Mouse (Mus musculus) forebrain, postnatal 0 days (tissue): ENCODE measurements around the gene Hivep3. TPM values are rescaled to one million over a fixed set of nuclear protein-coding genes. Genes with fewer than 3 reads are reported as not detected.
A peak's percentile ranks its signal among the peaks of the same experiment; 100 is the strongest.

Source experiments
- ATAC-seq: fragments of 200-750 bp; cut with Nextera tagmentation; 2 replicates; pipeline ENCODE4 v1.8.0; 2017; ENCODE audit warnings: mild to moderate bottlenecking, moderate library complexity
- DNase-seq: peaks from one replicate; pipeline ENCODE4 v3.0.0-alpha.2; 2015
- H3K27ac ChIP-seq: fragments of 300-500 bp; sonication (generic); 2 replicates; pipeline ENCODE4 v1.5.1; 2014; ENCODE audit warnings: low read depth, mild to moderate bottlenecking, antibody characterized with exemption, low read length, moderate library complexity, mixed read lengths
- H3K27me3 ChIP-seq: fragments of 300-500 bp; sonication (generic); 2 replicates; pipeline ENCODE4 v1.6.1; 2014; ENCODE audit warnings: mild to moderate bottlenecking, low read length, mixed read lengths; ENCODE audit not compliant: insufficient read depth
- H3K36me3 ChIP-seq: fragments of 300-500 bp; sonication (generic); 2 replicates; pipeline ENCODE4 v1.6.1; 2014; ENCODE audit warnings: mild to moderate bottlenecking, moderate library complexity; ENCODE audit not compliant: insufficient read depth
- H3K4me1 ChIP-seq: fragments of 300-500 bp; sonication (generic); 2 replicates; pipeline ENCODE4 v1.6.1; 2014; ENCODE audit warnings: antibody characterized with exemption; ENCODE audit not compliant: insufficient read depth
- H3K4me2 ChIP-seq: fragments of 300-500 bp; sonication (generic); 2 replicates; pipeline ENCODE4 v1.6.1; 2014; ENCODE audit warnings: low read depth, mild to moderate bottlenecking, moderate library complexity
- H3K4me3 ChIP-seq: fragments of 300-500 bp; sonication (generic); 2 replicates; pipeline ENCODE4 v1.5.1; 2014; ENCODE audit warnings: low read depth, low read length, mixed read lengths
- H3K9ac ChIP-seq: fragments of 300-500 bp; sonication (generic); 2 replicates; pipeline ENCODE4 v1.6.1; 2014; ENCODE audit warnings: mild to moderate bottlenecking
- H3K9me3 ChIP-seq: fragments of 300-500 bp; sonication (generic); 2 replicates; pipeline ENCODE4 v1.6.1; 2016; ENCODE audit warnings: low read length
- CTCF ChIP-seq: sonication (generic); IDR thresholded peaks from 2 replicates; pipeline ENCODE4 v1.5.1; 2016; ENCODE audit warnings: antibody characterized with exemption, control low read depth, low read depth
- WGBS: fragments of 180-500 bp; shearing (Covaris S2); extraction: QIAGEN DNeasy Blood & Tissue Kit; methylation state at CpG from one replicate; pipeline ENCODE4 v1.1.7; 2014; 5-methylcytosine and 5-hydroxymethylcytosine counted together
- polyA plus RNA-seq: library from polyadenylated mRNA; unstranded; fragments of >200 nt; fragmentation: Nextera tagmentation; extraction: Ambion mirVana; gene quantifications from 2 replicates; pipeline ENCODE4 v1.2.1, GENCODE M21; 2015
- total RNA-seq: library from RNA; depleted of rRNA; stranded (reverse); fragments of >200 nt; gene quantifications from 2 replicates; pipeline ENCODE4 v1.2.3, GENCODE M21; 2014

The Hivep3 gene
- total and polyA plus RNA-seq, 2 experiments from 2014 or later = 16.9 to 21.3 TPM

- no peak overlapping the region for H3K4me3 ChIP-seq
- H3K4me1 ChIP-seq = peaks cover 3% of the 10 kb centered on the region; the same call in 1 of the 2 replicates
- H3K27ac ChIP-seq = no peak overlapping the region
- H3K9ac ChIP-seq = no peak overlapping the region
- H3K4me2 ChIP-seq = no peak overlapping the region
- H3K36me3 ChIP-seq = no peaks in the 10 kb centered on the region
- DNase-seq (no peak), ATAC-seq (no peak)
- no peaks in the 10 kb centered on the region for H3K27me3 ChIP-seq
- 67% methylated on average over 5 of the region's 5 CpGs for WGBS
- no peaks in the 10 kb centered on the region for H3K9me3 ChIP-seq
- TF ChIP-seq CTCF = no peak
Measured at GRCm38 (mm10) chr4:120164316-120164715, 430.7 kb downstream of the Hivep3 start.

GRCm38 (mm10) chr4:120167778-120168177 is 434.2 kb downstream of the Hivep3 start:
- Histone ChIP-seq H3K9ac (no peak overlapping the region), H3K27ac (no peak overlapping the region), H3K4me2 (no peak overlapping the region), H3K4me1 (peaks cover 6% of the 10 kb centered on the region; the same call in 1 of the 2 replicates), H3K9me3 (no peaks in the 10 kb centered on the region), H3K27me3 (no peaks in the 10 kb centered on the region), H3K36me3 (no peaks in the 10 kb centered on the region), H3K4me3 (no peak overlapping the region)
- 97% methylated on average over 6 of the region's 6 CpGs for WGBS
- DNase-seq (no peak), ATAC-seq (no peak)
- TF ChIP-seq CTCF = no peak

GRCm38 (mm10) chr4:120168346-120168745 is 434.8 kb downstream of the Hivep3 start:
- no peak for DNase-seq

GRCm38 (mm10) chr4:120170387-120170936 is 436.9 kb downstream of the Hivep3 start:
- peaks cover 6% of the 10 kb centered on the region; the same call in 1 of the 2 replicates for H3K4me1 ChIP-seq
- H3K9me3 ChIP-seq = no peaks in the 10 kb centered on the region
- H3K4me2 ChIP-seq = no peak overlapping the region
- H3K9ac ChIP-seq = no peak overlapping the region
- no peaks in the 10 kb centered on the region for H3K36me3 ChIP-seq
- TF ChIP-seq CTCF = no peak
- 68% methylated on average over 9 of the region's 9 CpGs for WGBS
- no peak for ATAC-seq
- H3K4me3 ChIP-seq = no peak overlapping the region
- H3K27me3 ChIP-seq = no peaks in the 10 kb centered on the region
- H3K27ac ChIP-seq = no peak overlapping the region
- DNase-seq = no peak

More at GRCm38 (mm10) chr4:120168346-120168745, 434.8 kb downstream of the Hivep3 start:
- H3K4me3 ChIP-seq = no peak overlapping the region
- H3K4me2 ChIP-seq = no peak overlapping the region
- no peaks in the 10 kb centered on the region for H3K36me3 ChIP-seq
- H3K27me3 ChIP-seq = no peaks in the 10 kb centered on the region
- TF ChIP-seq CTCF = no peak
- peaks cover 6% of the 10 kb centered on the region; the same call in 1 of the 2 replicates for H3K4me1 ChIP-seq
- WGBS = 90% methylated on average over 4 of the region's 4 CpGs
- H3K27ac ChIP-seq = no peak overlapping the region
- ATAC-seq = no peak
- H3K9me3 ChIP-seq = no peaks in the 10 kb centered on the region
- no peak overlapping the region for H3K9ac ChIP-seq

DNA sequence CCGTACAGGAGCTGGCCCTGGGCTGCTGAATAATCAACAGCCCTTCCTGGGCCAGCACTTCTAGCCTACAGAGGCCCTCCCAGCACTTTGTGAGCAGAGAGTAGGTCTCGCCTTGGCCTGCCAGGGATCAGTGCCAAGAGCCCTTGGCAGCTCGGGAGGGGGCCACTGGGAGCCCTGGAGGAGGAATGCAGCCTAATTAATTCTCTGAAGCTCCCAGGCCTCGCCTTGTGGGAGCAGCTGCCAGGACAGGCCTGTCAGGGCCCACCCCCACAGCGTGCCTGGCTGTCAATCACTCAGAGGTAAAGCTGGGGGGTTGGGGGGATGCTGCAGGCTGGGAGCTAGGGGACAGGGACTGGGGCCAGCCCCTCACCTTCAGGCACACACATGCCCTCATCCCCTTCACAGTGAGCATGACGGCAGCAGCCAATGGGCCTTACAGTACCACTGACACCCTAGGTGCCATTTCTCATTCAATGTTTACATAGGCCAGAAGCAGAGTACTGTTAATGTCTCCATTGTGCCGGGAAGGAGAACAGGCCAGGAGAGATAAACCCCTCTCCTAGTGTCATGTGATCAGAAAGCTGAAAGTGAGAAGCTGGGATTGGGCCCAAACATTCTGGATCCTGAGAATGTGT is 438.6 kb downstream of the Hivep3 start:
- no peak for TF ChIP-seq CTCF
- Histone ChIP-seq H3K36me3 (no peaks in the 10 kb centered on the region), H3K9me3 (no peaks in the 10 kb centered on the region), H3K27me3 (no peaks in the 10 kb centered on the region), H3K4me1 (peaks cover 6% of the 10 kb centered on the region; the same call in 1 of the 2 replicates), H3K27ac (no peak overlapping the region), H3K4me3 (no peak overlapping the region), H3K4me2 (no peak overlapping the region), H3K9ac (no peak overlapping the region)
- ATAC-seq (peak; percentile 89), DNase-seq (peak; percentile 78)
- WGBS = 9% methylated on average over 7 of the region's 7 CpGs

DNA sequence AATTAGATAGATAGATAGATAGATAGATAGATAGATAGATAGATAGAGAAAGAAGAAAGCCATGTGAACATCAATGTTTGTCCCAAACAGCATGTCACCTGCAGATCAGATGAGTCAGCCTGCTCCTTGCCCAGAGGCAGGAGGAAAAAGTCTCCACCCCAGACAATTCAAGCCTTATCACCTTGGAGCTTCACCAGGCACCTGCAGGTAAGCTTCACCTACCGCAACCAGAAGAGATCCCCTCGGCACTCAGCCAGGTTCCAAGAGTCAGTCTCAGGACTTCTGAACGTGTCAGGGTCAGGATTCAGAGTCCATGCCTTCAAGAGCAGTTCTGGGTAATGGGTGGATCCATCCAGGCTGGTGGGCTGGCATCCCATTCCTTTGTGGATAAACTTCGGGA is 445.5 kb downstream of the Hivep3 start:
- WGBS = 82% methylated on average over 4 of the region's 4 CpGs
- ATAC-seq (no peak), DNase-seq (no peak)
- H3K9me3 ChIP-seq = no peaks in the 10 kb centered on the region
- H3K4me1 ChIP-seq = no peaks in the 10 kb centered on the region
- no peaks in the 10 kb centered on the region for H3K36me3 ChIP-seq
- no peak overlapping the region for H3K27ac ChIP-seq
- no peak overlapping the region for H3K9ac ChIP-seq
- no peak overlapping the region for H3K4me2 ChIP-seq
- TF ChIP-seq CTCF = no peak
- no peaks in the 10 kb centered on the region for H3K27me3 ChIP-seq
- no peak overlapping the region for H3K4me3 ChIP-seq

DNA sequence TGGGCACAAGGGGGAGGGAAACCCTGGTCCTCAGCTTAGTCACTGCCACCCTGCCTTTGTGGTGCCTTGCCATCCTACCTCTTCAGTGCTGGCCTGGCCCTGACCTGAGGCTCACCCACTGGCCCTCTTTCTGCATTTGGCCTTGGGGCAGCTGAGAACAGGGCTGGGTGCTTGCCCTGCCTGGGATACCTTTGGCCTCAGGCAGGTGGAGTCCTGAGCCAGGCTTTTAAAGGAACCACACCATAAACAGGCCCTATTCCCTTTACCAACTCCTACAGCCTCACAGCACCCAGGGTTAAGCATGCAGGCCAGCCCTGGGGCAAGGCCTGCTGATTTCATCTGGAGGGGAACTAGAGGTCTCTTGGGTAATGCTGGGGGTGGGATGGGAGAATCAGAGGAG is 447.0 kb downstream of the Hivep3 start:
- H3K4me2 ChIP-seq = no peak overlapping the region
- no peak for ATAC-seq
- no peak overlapping the region for H3K4me3 ChIP-seq
- DNase-seq = no peak
- H3K27ac ChIP-seq = no peak overlapping the region
- H3K9me3 ChIP-seq = no peaks in the 10 kb centered on the region
- no peaks in the 10 kb centered on the region for H3K27me3 ChIP-seq
- TF ChIP-seq CTCF = no peak
- no peak overlapping the region for H3K9ac ChIP-seq
- H3K4me1 ChIP-seq = no peaks in the 10 kb centered on the region
- H3K36me3 ChIP-seq = no peaks in the 10 kb centered on the region
